Mouse (Mus musculus): ENCODE results near the gene Prmt8. TPM values are rescaled to one million over a fixed set of nuclear protein-coding genes. Genes with fewer than 3 reads are reported as not detected.

The Prmt8 gene
- 5.0 and 5.2 TPM in 2 replicates for polyA plus RNA-seq (2016; fragmentation: Nextera tagmentation; extraction: Ambion mirVana)

- WGBS, result under 1% methylated on average over 42 of the region's 42 CpGs
- Histone ChIP-seq H3K4me3 (peak within 1 kb of the TSS; percentile 69), H3K27me3 (ENCODE audit: poor library complexity, severe bottlenecking) (peaks cover 91% of the 10 kb centered on the region), H3K9me3 (no peaks in the 10 kb centered on the region), H3K36me3 (replicated peaks) (no peaks in the 10 kb centered on the region), H3K27ac (peak within 1 kb of the TSS; percentile 83), H3K4me1 (peaks cover 61% of the 10 kb centered on the region)
- DNase-seq (ENCODE audit: extremely low spot score, low spot score), result no peak
Measured at GRCm38 (mm10) chr6:127769275-127770156, at the start of gene Prmt8. TSS of gene Prmt8 (minus strand) at chr6:127769472.

GRCm38 (mm10) chr6:127803046-127803729 is 33.9 kb upstream of the Prmt8 start:
- Histone ChIP-seq H3K4me3 (no peak overlapping the region), H3K9me3 (no peaks in the 10 kb centered on the region), H3K27ac (no peak overlapping the region), H3K27me3 (ENCODE audit: poor library complexity, severe bottlenecking) (no peaks in the 10 kb centered on the region; the same call in 1 of the 2 replicates), H3K4me1 (peaks cover 16% of the 10 kb centered on the region), H3K36me3 (replicated peaks) (no peaks in the 10 kb centered on the region)
- 78% methylated on average over 9 of the region's 9 CpGs for WGBS
- DNase-seq (ENCODE audit: extremely low spot score, low spot score), result no peak

- Histone ChIP-seq H3K36me3 (replicated peaks) (no peaks in the 10 kb centered on the region), H3K27ac (no peak overlapping the region), H3K4me3 (no peak overlapping the region), H3K27me3 (ENCODE audit: poor library complexity, severe bottlenecking) (no peaks in the 10 kb centered on the region; the same call in 1 of the 2 replicates), H3K4me1 (peaks cover 16% of the 10 kb centered on the region), H3K9me3 (no peaks in the 10 kb centered on the region)
- 79% methylated on average over 12 of the region's 12 CpGs for WGBS
- no peak for DNase-seq (ENCODE audit: extremely low spot score, low spot score)
Measured at GRCm38 (mm10) chr6:127802211-127802610, 32.9 kb upstream of the Prmt8 start.

GRCm38 (mm10) chr6:127790023-127790422 is 20.8 kb upstream of the Prmt8 start:
- Histone ChIP-seq H3K27me3 (ENCODE audit: poor library complexity, severe bottlenecking) (no peaks in the 10 kb centered on the region), H3K4me3 (no peak overlapping the region), H3K36me3 (replicated peaks) (no peaks in the 10 kb centered on the region), H3K27ac (no peak overlapping the region), H3K9me3 (no peaks in the 10 kb centered on the region), H3K4me1 (no peaks in the 10 kb centered on the region)
- WGBS, result 81% methylated on average over 13 of the region's 13 CpGs
- no peak for DNase-seq (ENCODE audit: extremely low spot score, low spot score)

GRCm38 (mm10) chr6:127770806-127771205 is 1.5 kb upstream of the Prmt8 start:
- 39% methylated on average over 4 of the region's 4 CpGs for WGBS
- no peak for DNase-seq (ENCODE audit: extremely low spot score, low spot score)
- Histone ChIP-seq H3K27ac (no peak overlapping the region), H3K36me3 (replicated peaks) (no peaks in the 10 kb centered on the region), H3K27me3 (ENCODE audit: poor library complexity, severe bottlenecking) (peaks cover 78% of the 10 kb centered on the region), H3K4me1 (peaks cover 56% of the 10 kb centered on the region), H3K4me3 (0 out of 2 replicates have a peak overlapping the region, but pooled peaks have one; percentile 6), H3K9me3 (no peaks in the 10 kb centered on the region)

- peaks cover 94% of the 10 kb centered on the region for H3K27me3 ChIP-seq (ENCODE audit: poor library complexity, severe bottlenecking)
Measured at GRCm38 (mm10) chr6:127768621-127769274, 524 bp downstream of the Prmt8 start.

GRCm38 (mm10) chr6:127767706-127768493 is 1.4 kb downstream of the Prmt8 start:
- Histone ChIP-seq H3K4me1 (peaks cover 58% of the 10 kb centered on the region), H3K4me3 (peak overlapping the region; percentile 69), H3K36me3 (replicated peaks) (no peaks in the 10 kb centered on the region), H3K27me3 (ENCODE audit: poor library complexity, severe bottlenecking) (peaks cover 87% of the 10 kb centered on the region), H3K27ac (peak overlapping the region; percentile 83), H3K9me3 (no peaks in the 10 kb centered on the region)
- WGBS, result under 1% methylated on average over 49 of the region's 49 CpGs
- peak; percentile 67 for DNase-seq (ENCODE audit: extremely low spot score, low spot score)

More at GRCm38 (mm10) chr6:127768621-127769274, 524 bp downstream of the Prmt8 start:
- WGBS, result under 1% methylated on average over 62 of the region's 64 CpGs
- Histone ChIP-seq H3K4me1 (peaks cover 61% of the 10 kb centered on the region), H3K4me3 (peak overlapping the region; percentile 69), H3K27ac (peak overlapping the region; percentile 83), H3K36me3 (replicated peaks) (no peaks in the 10 kb centered on the region), H3K9me3 (no peaks in the 10 kb centered on the region)
- peak; percentile 57 for DNase-seq (ENCODE audit: extremely low spot score, low spot score)

GRCm38 (mm10) chr6:127767201-127767705 is 2.0 kb downstream of the Prmt8 start:
- H3K36me3 ChIP-seq (replicated peaks), result no peaks in the 10 kb centered on the region
- H3K4me1 ChIP-seq, result peaks cover 56% of the 10 kb centered on the region
- DNase-seq (ENCODE audit: extremely low spot score, low spot score), result no peak
- 2% methylated on average over 18 of the region's 18 CpGs for WGBS
- H3K4me3 ChIP-seq, result peak overlapping the region; percentile 69
- H3K27ac ChIP-seq, result peak overlapping the region; percentile 83
- H3K9me3 ChIP-seq, result no peaks in the 10 kb centered on the region
- H3K27me3 ChIP-seq (ENCODE audit: poor library complexity, severe bottlenecking), result peaks cover 81% of the 10 kb centered on the region

GRCm38 (mm10) chr6:127766641-127767200 is 2.6 kb downstream of the Prmt8 start:
- under 1% methylated on average over 28 of the region's 28 CpGs for WGBS
- Histone ChIP-seq H3K27me3 (ENCODE audit: poor library complexity, severe bottlenecking) (peaks cover 75% of the 10 kb centered on the region), H3K4me1 (peaks cover 56% of the 10 kb centered on the region), H3K9me3 (no peaks in the 10 kb centered on the region), H3K4me3 (peak overlapping the region; percentile 69), H3K27ac (0 out of 2 replicates have a peak overlapping the region, but pooled peaks have one; percentile 30), H3K36me3 (replicated peaks) (no peaks in the 10 kb centered on the region)
- no peak for DNase-seq (ENCODE audit: extremely low spot score, low spot score)

GRCm38 (mm10) chr6:127766041-127766604 is 3.1 kb downstream of the Prmt8 start:
- DNase-seq (ENCODE audit: extremely low spot score, low spot score), result no peak
- H3K27ac ChIP-seq, result 0 out of 2 replicates have a peak overlapping the region, but pooled peaks have one; percentile 30
- H3K4me3 ChIP-seq, result peak overlapping the region; percentile 69

GRCm38 (mm10) chr6:127765573-127765972 is 3.7 kb downstream of the Prmt8 start:
- 51% methylated on average over 5 of the region's 5 CpGs for WGBS
- peaks cover 53% of the 10 kb centered on the region for H3K4me1 ChIP-seq
- H3K9me3 ChIP-seq, result no peaks in the 10 kb centered on the region
- DNase-seq (ENCODE audit: extremely low spot score, low spot score), result no peak
- no peak overlapping the region for H3K27ac ChIP-seq
- peak overlapping the region; percentile 69; the same call in 1 of the 2 replicates for H3K4me3 ChIP-seq
- H3K27me3 ChIP-seq (ENCODE audit: poor library complexity, severe bottlenecking), result peaks cover 64% of the 10 kb centered on the region
- no peaks in the 10 kb centered on the region for H3K36me3 ChIP-seq (replicated peaks)

More at GRCm38 (mm10) chr6:127766041-127766604, 3.1 kb downstream of the Prmt8 start:
- 12% methylated on average over 8 of the region's 11 CpGs for WGBS
- Histone ChIP-seq H3K9me3 (no peaks in the 10 kb centered on the region), H3K36me3 (replicated peaks) (no peaks in the 10 kb centered on the region), H3K27me3 (ENCODE audit: poor library complexity, severe bottlenecking) (peaks cover 69% of the 10 kb centered on the region), H3K4me1 (peaks cover 56% of the 10 kb centered on the region)

Data from forebrain, embryonic 10.5 days (tissue).